Mouse (Mus musculus): ENCODE measurements around the gene Cdc42ep4. TPM values are rescaled to one million over a fixed set of nuclear protein-coding genes. Genes with fewer than 3 reads are reported as not detected.

Cdc42ep4 gene
- polyA plus RNA-seq, 1 experiment, result 13.3 TPM

DNA sequence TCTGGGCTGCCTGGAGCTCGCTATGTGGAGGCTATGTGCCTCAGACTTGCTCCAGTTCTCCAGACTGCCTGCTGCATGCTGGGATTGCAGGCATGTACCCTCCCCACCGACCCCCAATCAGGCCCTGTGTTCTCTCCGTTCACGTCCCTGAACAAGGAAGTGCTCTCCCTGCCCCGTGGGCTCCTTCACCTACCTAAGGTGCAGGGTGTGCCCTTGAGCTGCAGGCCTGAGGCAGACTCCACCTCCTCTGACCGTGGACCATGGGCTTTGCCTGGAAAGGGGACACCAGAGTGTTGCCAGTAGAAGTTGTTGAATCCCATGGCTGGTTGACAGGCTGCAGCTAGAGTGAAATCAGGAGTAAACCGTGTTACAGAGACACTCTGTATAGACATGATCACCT lies 52.0 kb downstream of the Cdc42ep4 start:
- TF ChIP-seq E2F4 (IDR thresholded peaks at IDR 0.05; ENCODE audit: insufficient read depth) (no peak), USF1 (IDR thresholded peaks at IDR 0.05; ENCODE audit: low read depth) (no peak), TCF12 (IDR thresholded peaks at IDR 0.05; ENCODE audit: insufficient read depth, poor library complexity, severe bottlenecking) (no peak), POLR2AphosphoS2 (IDR thresholded peaks at IDR 0.05; ENCODE audit: insufficient read length, low read depth) (no peak)
- Histone ChIP-seq H3K79me2 (ENCODE audit: control insufficient read depth, insufficient read depth) (no peaks in the 10 kb centered on the region), H3K4me2 (ENCODE audit: low read depth) (no peak overlapping the region), H3ac (ENCODE audit: control insufficient read depth, insufficient read length) (no peak overlapping the region), H3K36me3 (ENCODE audit: control insufficient read depth, insufficient read depth) (no peaks in the 10 kb centered on the region), H3K4me3 (no peak overlapping the region), H3K27me3 (ENCODE audit: control insufficient read depth, insufficient read depth, insufficient read length) (peaks cover 4% of the 10 kb centered on the region)

DNA sequence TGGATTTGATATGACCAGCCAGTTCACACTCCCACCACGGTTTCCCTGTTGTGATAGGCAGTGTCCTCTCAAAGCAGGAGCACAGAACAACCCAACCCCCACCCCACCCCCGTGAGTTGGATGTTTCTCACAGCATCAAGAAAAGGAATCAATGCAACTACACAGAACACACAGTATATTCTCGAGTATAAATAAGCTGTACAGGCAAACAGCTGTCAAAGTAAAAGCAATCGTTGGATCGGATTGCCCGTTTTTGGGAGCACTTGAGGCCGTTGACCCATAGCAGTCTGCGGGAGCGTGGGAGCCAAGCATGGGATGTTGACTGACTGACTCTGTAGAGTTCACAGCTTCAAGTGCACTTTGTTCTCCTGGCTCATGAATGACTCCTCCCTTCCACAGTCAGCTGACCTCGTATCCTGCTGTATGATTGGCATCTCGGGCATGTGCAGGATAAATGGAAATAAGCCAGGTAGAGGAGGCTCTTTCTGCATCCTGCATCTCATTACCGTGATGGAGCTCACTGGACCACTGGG lies 53.6 kb downstream of the Cdc42ep4 start:
- no peak overlapping the region for H3K4me2 ChIP-seq (ENCODE audit: low read depth)
- H3K4me3 ChIP-seq, result no peak overlapping the region
- TF ChIP-seq MYOD1 (IDR thresholded peaks at IDR 0.05; ENCODE audit: control insufficient read depth in 1 of 3, insufficient read length in 2 of 3, low read depth in 2 of 3), result no peak
- H3K79me2 ChIP-seq (ENCODE audit: control insufficient read depth, insufficient read depth), result no peaks in the 10 kb centered on the region
- no peak overlapping the region for H3ac ChIP-seq (ENCODE audit: control insufficient read depth, insufficient read length)
- no peaks in the 10 kb centered on the region for H3K36me3 ChIP-seq (ENCODE audit: control insufficient read depth, insufficient read depth)
- peaks cover 4% of the 10 kb centered on the region for H3K27me3 ChIP-seq (ENCODE audit: control insufficient read depth, insufficient read depth, insufficient read length)

DNA sequence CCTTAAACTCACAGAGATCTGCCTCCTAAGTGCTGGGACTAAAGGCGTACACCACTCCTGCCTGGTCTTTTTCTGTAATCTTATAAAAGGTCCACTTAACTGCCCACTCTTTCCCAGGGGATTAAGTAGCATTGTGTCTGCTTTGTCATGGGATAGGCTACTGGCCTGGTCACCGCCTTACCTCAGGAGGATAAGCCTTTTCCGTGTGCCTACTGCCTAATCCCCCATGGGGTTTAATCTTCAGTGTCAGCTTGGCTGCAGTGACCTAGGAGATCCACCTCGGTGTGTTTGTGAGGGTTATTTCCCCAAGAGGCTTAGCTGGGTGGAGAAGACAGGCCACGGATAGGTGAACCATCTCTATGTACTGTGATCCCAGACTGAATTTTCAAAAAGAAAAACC lies 54.1 kb downstream of the Cdc42ep4 start:
- Histone ChIP-seq H3K27me3 (ENCODE audit: control insufficient read depth, insufficient read depth, insufficient read length) (peaks cover 4% of the 10 kb centered on the region), H3K79me2 (ENCODE audit: control insufficient read depth, insufficient read depth) (no peaks in the 10 kb centered on the region), H3K4me2 (ENCODE audit: low read depth) (no peak overlapping the region), H3ac (ENCODE audit: control insufficient read depth, insufficient read length) (no peak overlapping the region), H3K4me3 (no peak overlapping the region), H3K36me3 (ENCODE audit: control insufficient read depth, insufficient read depth) (no peaks in the 10 kb centered on the region)
- TF ChIP-seq TCF12 (IDR thresholded peaks at IDR 0.05; ENCODE audit: insufficient read depth, poor library complexity, severe bottlenecking), result no peak
- TF ChIP-seq CEBPB (IDR thresholded peaks at IDR 0.05; ENCODE audit: insufficient read depth, poor library complexity, severe bottlenecking), result no peak
- TF ChIP-seq POLR2A (IDR thresholded peaks at IDR 0.05; ENCODE audit: insufficient read length, low read depth), result no peak
- no peak for TF ChIP-seq POLR2AphosphoS2 (IDR thresholded peaks at IDR 0.05; ENCODE audit: insufficient read length, low read depth)
- TF ChIP-seq TCF3 (IDR thresholded peaks at IDR 0.05; ENCODE audit: insufficient read length, low read depth), result no peak
- no peak for TF ChIP-seq MYOD1 (IDR thresholded peaks at IDR 0.05; ENCODE audit: control insufficient read depth in 1 of 3, insufficient read length in 2 of 3, low read depth in 2 of 3)
- no peak for TF ChIP-seq SRF (IDR thresholded peaks at IDR 0.05; ENCODE audit: control insufficient read depth, insufficient read length, low read depth)
- TF ChIP-seq MYOG (IDR thresholded peaks at IDR 0.05; ENCODE audit: control insufficient read depth in 1 of 3, insufficient read depth in 1 of 3, insufficient read length in 2 of 3, low read depth in 2 of 3), result no peak
- TF ChIP-seq REST (IDR thresholded peaks at IDR 0.05; ENCODE audit: insufficient read depth, insufficient read length), result no peak
- TF ChIP-seq E2F4 (IDR thresholded peaks at IDR 0.05; ENCODE audit: insufficient read depth), result no peak
- TF ChIP-seq USF1 (IDR thresholded peaks at IDR 0.05; ENCODE audit: low read depth), result no peak
- no peak for TF ChIP-seq MAX (IDR thresholded peaks at IDR 0.05; ENCODE audit: low read depth)

DNA sequence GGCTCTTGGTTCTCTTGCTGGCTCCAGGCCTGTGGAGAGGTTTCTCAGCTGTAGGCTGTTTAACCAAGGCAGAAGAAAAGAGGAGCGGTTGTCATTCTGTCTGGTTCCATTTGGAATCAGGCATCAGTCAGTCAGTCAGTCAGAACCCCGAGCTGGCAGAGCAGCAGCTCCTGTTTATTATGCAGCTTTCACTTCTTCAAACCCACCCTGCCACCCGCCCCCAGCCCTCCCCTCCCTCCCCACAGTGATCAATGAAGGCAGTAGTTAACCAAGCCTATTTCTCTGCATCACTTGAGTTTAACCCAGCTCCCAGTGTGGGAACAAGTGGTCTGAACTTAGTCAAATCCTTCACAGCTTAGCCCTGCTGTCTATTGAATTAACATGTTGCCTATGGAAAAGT lies 59.8 kb downstream of the Cdc42ep4 start:
- TF ChIP-seq SRF (IDR thresholded peaks at IDR 0.05; ENCODE audit: control insufficient read depth, insufficient read length, low read depth) (no peak), CEBPB (IDR thresholded peaks at IDR 0.05; ENCODE audit: insufficient read depth, poor library complexity, severe bottlenecking) (no peak), USF1 (IDR thresholded peaks at IDR 0.05; ENCODE audit: low read depth) (no peak), REST (IDR thresholded peaks at IDR 0.05; ENCODE audit: insufficient read depth, insufficient read length) (no peak), MYOG (IDR thresholded peaks at IDR 0.05; ENCODE audit: control insufficient read depth in 1 of 3, insufficient read depth in 1 of 3, insufficient read length in 2 of 3, low read depth in 2 of 3) (no peak), POLR2A (IDR thresholded peaks at IDR 0.05; ENCODE audit: insufficient read length, low read depth) (no peak), POLR2AphosphoS2 (IDR thresholded peaks at IDR 0.05; ENCODE audit: insufficient read length, low read depth) (no peak), MYOD1 (IDR thresholded peaks at IDR 0.05; ENCODE audit: control insufficient read depth in 1 of 3, insufficient read length in 2 of 3, low read depth in 2 of 3) (no peak), MAX (IDR thresholded peaks at IDR 0.05; ENCODE audit: low read depth) (no peak), E2F4 (IDR thresholded peaks at IDR 0.05; ENCODE audit: insufficient read depth) (no peak), TCF3 (IDR thresholded peaks at IDR 0.05; ENCODE audit: insufficient read length, low read depth) (no peak), TCF12 (IDR thresholded peaks at IDR 0.05; ENCODE audit: insufficient read depth, poor library complexity, severe bottlenecking) (no peak)
- H3K36me3 ChIP-seq (ENCODE audit: control insufficient read depth, insufficient read depth), result peaks cover 9% of the 10 kb centered on the region
- H3K4me2 ChIP-seq (ENCODE audit: low read depth), result no peak overlapping the region
- no peak overlapping the region for H3ac ChIP-seq (ENCODE audit: control insufficient read depth, insufficient read length)
- no peaks in the 10 kb centered on the region for H3K27me3 ChIP-seq (ENCODE audit: control insufficient read depth, insufficient read depth, insufficient read length)
- no peaks in the 10 kb centered on the region for H3K79me2 ChIP-seq (ENCODE audit: control insufficient read depth, insufficient read depth)
- no peak overlapping the region for H3K4me3 ChIP-seq

DNA sequence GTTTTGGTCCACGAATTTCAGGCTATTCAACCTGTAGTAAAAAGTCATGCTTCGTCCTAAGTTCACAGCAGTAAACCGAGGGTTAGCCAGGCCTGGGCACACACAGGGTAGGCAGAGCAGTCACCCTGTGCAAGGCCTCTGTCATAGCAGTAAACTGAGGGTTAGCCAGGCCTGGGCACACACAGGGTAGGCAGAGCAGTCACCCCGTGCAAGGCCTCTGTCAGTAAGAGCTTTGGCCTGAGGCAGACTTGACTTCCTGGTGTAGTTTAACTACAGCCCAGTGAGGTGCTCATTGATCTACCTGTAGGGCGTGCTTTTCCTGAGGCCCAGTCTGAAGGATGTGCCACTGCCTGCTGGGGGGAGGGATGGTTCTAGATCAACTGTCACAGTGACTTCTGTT lies 60.4 kb downstream of the Cdc42ep4 start:
- peaks cover 3% of the 10 kb centered on the region for H3K79me2 ChIP-seq (ENCODE audit: control insufficient read depth, insufficient read depth)
- no peaks in the 10 kb centered on the region for H3K27me3 ChIP-seq (ENCODE audit: control insufficient read depth, insufficient read depth, insufficient read length)
- H3K36me3 ChIP-seq (ENCODE audit: control insufficient read depth, insufficient read depth), result peaks cover 9% of the 10 kb centered on the region
- no peak overlapping the region for H3K4me3 ChIP-seq
- no peak overlapping the region for H3K4me2 ChIP-seq (ENCODE audit: low read depth)
- no peak overlapping the region for H3ac ChIP-seq (ENCODE audit: control insufficient read depth, insufficient read length)
- TF ChIP-seq REST (IDR thresholded peaks at IDR 0.05; ENCODE audit: insufficient read depth, insufficient read length), result no peak
- no peak for TF ChIP-seq POLR2AphosphoS2 (IDR thresholded peaks at IDR 0.05; ENCODE audit: insufficient read length, low read depth)
- TF ChIP-seq TCF12 (IDR thresholded peaks at IDR 0.05; ENCODE audit: insufficient read depth, poor library complexity, severe bottlenecking), result no peak
- no peak for TF ChIP-seq MYOG (IDR thresholded peaks at IDR 0.05; ENCODE audit: control insufficient read depth in 1 of 3, insufficient read depth in 1 of 3, insufficient read length in 2 of 3, low read depth in 2 of 3)
- no peak for TF ChIP-seq E2F4 (IDR thresholded peaks at IDR 0.05; ENCODE audit: insufficient read depth)
- TF ChIP-seq MAX (IDR thresholded peaks at IDR 0.05; ENCODE audit: low read depth), result no peak

All from myocyte (in vitro differentiated cells).